Mouse (Mus musculus): ENCODE results near the gene Zfp446. TPM values are rescaled to one million over a fixed set of nuclear protein-coding genes. Genes with fewer than 3 reads are reported as not detected.

Zfp446 gene
- polyA plus RNA-seq, 1 experiment from 2014 or later, result 5.9 TPM

- H3K36me3 ChIP-seq (ENCODE audit: control insufficient read depth, insufficient read depth, low read length), result peaks cover 6% of the 10 kb centered on the region; the same call in 1 of the 2 replicates
- H3K9me3 ChIP-seq (ENCODE audit: control insufficient read depth, low read length), result no peaks in the 10 kb centered on the region
- 0 out of 2 replicates have a peak, but pooled peaks have one; percentile 53 for ATAC-seq
- H3K27ac ChIP-seq (ENCODE audit: low read length), result no peak overlapping the region
- H3K27me3 ChIP-seq (replicated peaks; ENCODE audit: control insufficient read depth, insufficient read depth, low read length), result no peaks in the 10 kb centered on the region
- no peak overlapping the region for H3K4me3 ChIP-seq (ENCODE audit: low read length)
- WGBS, result 48% methylated on average over 1 of the region's 1 CpGs
- H3K4me1 ChIP-seq (ENCODE audit: control insufficient read depth, insufficient read depth, low read length), result no peaks in the 10 kb centered on the region
- H3K4me2 ChIP-seq (ENCODE audit: low read depth, low read length), result no peak overlapping the region
- H3K9ac ChIP-seq (ENCODE audit: low read depth, low read length), result no peak overlapping the region
These were observed 23.9 kb downstream of the Zfp446 start for GRCm38 (mm10) chr7:13001584-13001983.

GRCm38 (mm10) chr7:13003380-13003779, 25.7 kb downstream of the Zfp446 start:
- no peak for ATAC-seq
- H3K9me3 ChIP-seq (ENCODE audit: control insufficient read depth, low read length), result no peaks in the 10 kb centered on the region
- no peak overlapping the region for H3K4me3 ChIP-seq (ENCODE audit: low read length)
- H3K4me1 ChIP-seq (ENCODE audit: control insufficient read depth, insufficient read depth, low read length), result peaks cover 4% of the 10 kb centered on the region; the same call in 1 of the 2 replicates
- H3K4me2 ChIP-seq (ENCODE audit: low read depth, low read length), result no peak overlapping the region
- peaks cover 18% of the 10 kb centered on the region for H3K36me3 ChIP-seq (ENCODE audit: control insufficient read depth, insufficient read depth, low read length)
- WGBS, result 81% methylated on average over 5 of the region's 5 CpGs
- no peak overlapping the region for H3K27ac ChIP-seq (ENCODE audit: low read length)
- H3K9ac ChIP-seq (ENCODE audit: low read depth, low read length), result no peak overlapping the region
- no peaks in the 10 kb centered on the region for H3K27me3 ChIP-seq (replicated peaks; ENCODE audit: control insufficient read depth, insufficient read depth, low read length)

GRCm38 (mm10) chr7:13006011-13006410, 28.4 kb downstream of the Zfp446 start:
- Histone ChIP-seq H3K4me2 (ENCODE audit: low read depth, low read length) (no peak overlapping the region), H3K36me3 (ENCODE audit: control insufficient read depth, insufficient read depth, low read length) (peaks cover 18% of the 10 kb centered on the region), H3K27me3 (replicated peaks; ENCODE audit: control insufficient read depth, insufficient read depth, low read length) (no peaks in the 10 kb centered on the region), H3K9ac (ENCODE audit: low read depth, low read length) (0 out of 2 replicates have a peak overlapping the region, but pooled peaks have one; percentile 6), H3K4me3 (ENCODE audit: low read length) (no peak overlapping the region), H3K9me3 (ENCODE audit: control insufficient read depth, low read length) (no peaks in the 10 kb centered on the region), H3K4me1 (ENCODE audit: control insufficient read depth, insufficient read depth, low read length) (peaks cover 8% of the 10 kb centered on the region; the same call in 1 of the 2 replicates), H3K27ac (ENCODE audit: low read length) (no peak overlapping the region)
- WGBS, result 88% methylated on average over 17 of the region's 17 CpGs
- no peak for ATAC-seq

- H3K4me3 ChIP-seq (ENCODE audit: low read length), result no peak overlapping the region
- H3K36me3 ChIP-seq (ENCODE audit: control insufficient read depth, insufficient read depth, low read length), result peaks cover 18% of the 10 kb centered on the region
- H3K9ac ChIP-seq (ENCODE audit: low read depth, low read length), result no peak overlapping the region
- ATAC-seq, result no peak
- H3K27me3 ChIP-seq (replicated peaks; ENCODE audit: control insufficient read depth, insufficient read depth, low read length), result no peaks in the 10 kb centered on the region
- 88% methylated on average over 10 of the region's 10 CpGs for WGBS
- no peaks in the 10 kb centered on the region for H3K9me3 ChIP-seq (ENCODE audit: control insufficient read depth, low read length)
- no peak overlapping the region for H3K27ac ChIP-seq (ENCODE audit: low read length)
- H3K4me1 ChIP-seq (ENCODE audit: control insufficient read depth, insufficient read depth, low read length), result peaks cover 8% of the 10 kb centered on the region; the same call in 1 of the 2 replicates
- H3K4me2 ChIP-seq (ENCODE audit: low read depth, low read length), result no peak overlapping the region
These were observed 28.9 kb downstream of the Zfp446 start for GRCm38 (mm10) chr7:13006531-13006930.

GRCm38 (mm10) chr7:13007341-13008092, 29.9 kb downstream of the Zfp446 start:
- H3K4me3 ChIP-seq (ENCODE audit: low read length), result no peak overlapping the region

GRCm38 (mm10) chr7:13009143-13010004, 31.7 kb downstream of the Zfp446 start:
- ATAC-seq, result peak; percentile 91
- under 1% methylated on average over 42 of the region's 42 CpGs for WGBS
- peak overlapping the region; percentile 95 for H3K9ac ChIP-seq (ENCODE audit: low read depth, low read length)

More at GRCm38 (mm10) chr7:13007341-13008092, 29.9 kb downstream of the Zfp446 start:
- Histone ChIP-seq H3K27ac (ENCODE audit: low read length) (no peak overlapping the region), H3K4me2 (ENCODE audit: low read depth, low read length) (no peak overlapping the region), H3K36me3 (ENCODE audit: control insufficient read depth, insufficient read depth, low read length) (peaks cover 18% of the 10 kb centered on the region), H3K27me3 (replicated peaks; ENCODE audit: control insufficient read depth, insufficient read depth, low read length) (no peaks in the 10 kb centered on the region), H3K4me1 (ENCODE audit: control insufficient read depth, insufficient read depth, low read length) (peaks cover 8% of the 10 kb centered on the region; the same call in 1 of the 2 replicates), H3K9ac (ENCODE audit: low read depth, low read length) (peak overlapping the region; percentile 43; the same call in 1 of the 2 replicates), H3K9me3 (ENCODE audit: control insufficient read depth, low read length) (no peaks in the 10 kb centered on the region)
- ATAC-seq, result no peak
- WGBS, result 54% methylated on average over 56 of the region's 57 CpGs

GRCm38 (mm10) chr7:13010005-13010908, 32.6 kb downstream of the Zfp446 start, which contains the start of gene Zbtb45:
Gene Zbtb45, minus strand, starts transcription at chr7:13010034.
- H3K36me3 ChIP-seq (ENCODE audit: control insufficient read depth, insufficient read depth, low read length), result peaks cover 18% of the 10 kb centered on the region
- peaks cover 12% of the 10 kb centered on the region; the same call in 1 of the 2 replicates for H3K4me1 ChIP-seq (ENCODE audit: control insufficient read depth, insufficient read depth, low read length)
- peak within 1 kb of the TSS; percentile 97 for H3K27ac ChIP-seq (ENCODE audit: low read length)
- no peaks in the 10 kb centered on the region for H3K27me3 ChIP-seq (replicated peaks; ENCODE audit: control insufficient read depth, insufficient read depth, low read length)
- WGBS, result 11% methylated on average over 26 of the region's 26 CpGs
- H3K9ac ChIP-seq (ENCODE audit: low read depth, low read length), result peak within 1 kb of the TSS; percentile 95
- no peaks in the 10 kb centered on the region for H3K9me3 ChIP-seq (ENCODE audit: control insufficient read depth, low read length)
- peak within 1 kb of the TSS; percentile 71 for H3K4me2 ChIP-seq (ENCODE audit: low read depth, low read length)
- H3K4me3 ChIP-seq (ENCODE audit: low read length), result peak within 1 kb of the TSS; percentile 85
- ATAC-seq, result no peak; the same call in 1 of the 2 replicates

More at GRCm38 (mm10) chr7:13009143-13010004, 31.7 kb downstream of the Zfp446 start:
- peak overlapping the region; percentile 97 for H3K27ac ChIP-seq (ENCODE audit: low read length)
- H3K27me3 ChIP-seq (replicated peaks; ENCODE audit: control insufficient read depth, insufficient read depth, low read length), result no peaks in the 10 kb centered on the region
- H3K4me3 ChIP-seq (ENCODE audit: low read length), result peak overlapping the region; percentile 85
- peaks cover 18% of the 10 kb centered on the region for H3K36me3 ChIP-seq (ENCODE audit: control insufficient read depth, insufficient read depth, low read length)
- peak overlapping the region; percentile 71 for H3K4me2 ChIP-seq (ENCODE audit: low read depth, low read length)
- peaks cover 12% of the 10 kb centered on the region; the same call in 1 of the 2 replicates for H3K4me1 ChIP-seq (ENCODE audit: control insufficient read depth, insufficient read depth, low read length)
- H3K9me3 ChIP-seq (ENCODE audit: control insufficient read depth, low read length), result no peaks in the 10 kb centered on the region

- no peak overlapping the region for H3K27ac ChIP-seq (ENCODE audit: low read length)
- no peak overlapping the region for H3K4me3 ChIP-seq (ENCODE audit: low read length)
- 0 out of 2 replicates have a peak, but pooled peaks cover 8% of the 10 kb centered on the region for H3K4me1 ChIP-seq (ENCODE audit: control insufficient read depth, insufficient read depth, low read length)
- WGBS, result 59% methylated on average over 4 of the region's 4 CpGs
- no peaks in the 10 kb centered on the region for H3K36me3 ChIP-seq (ENCODE audit: control insufficient read depth, insufficient read depth, low read length)
- ATAC-seq, result no peak
- H3K27me3 ChIP-seq (replicated peaks; ENCODE audit: control insufficient read depth, insufficient read depth, low read length), result no peaks in the 10 kb centered on the region
- H3K9ac ChIP-seq (ENCODE audit: low read depth, low read length), result no peak overlapping the region
- no peak overlapping the region for H3K4me2 ChIP-seq (ENCODE audit: low read depth, low read length)
- no peaks in the 10 kb centered on the region for H3K9me3 ChIP-seq (ENCODE audit: control insufficient read depth, low read length)
These were observed 36.0 kb downstream of the Zfp446 start for GRCm38 (mm10) chr7:13013671-13014070.
